Mouse (Mus musculus): ENCODE measurements at regions not wholly inside any gene's neighbourhood (a gene's known extent, or its start where the extent isn't known, plus 50 kb on each side); places are given as distances from the start of the nearest gene placed in this dataset.

- H3K9me3 ChIP-seq: no peaks in the 10 kb centered on the region
- H3K9ac ChIP-seq: no peak overlapping the region
- 38% methylated on average over 10 of the region's 10 CpGs for WGBS
- H3K27me3 ChIP-seq: no peaks in the 10 kb centered on the region
- no peak overlapping the region for H3K4me3 ChIP-seq
- no peaks in the 10 kb centered on the region for H3K36me3 ChIP-seq
- H3K4me1 ChIP-seq: no peaks in the 10 kb centered on the region
- no peak overlapping the region for H3K27ac ChIP-seq
- no peak for ATAC-seq (ENCODE audit: insufficient number of reproducible peaks, insufficient read depth, low FRiP score, low TSS enrichment, low read depth)
- no peak overlapping the region for H3K4me2 ChIP-seq
Observed at GRCm38 (mm10) chr7:125036098-125036991, 408.1 kb upstream of the Kdm8 start.

GRCm38 (mm10) chr7:125038840-125039239 lies 405.6 kb upstream of the Kdm8 start:
- no peak overlapping the region for H3K4me3 ChIP-seq
- no peaks in the 10 kb centered on the region for H3K27me3 ChIP-seq
- no peaks in the 10 kb centered on the region for H3K9me3 ChIP-seq
- no peak overlapping the region for H3K27ac ChIP-seq
- no peak overlapping the region for H3K4me2 ChIP-seq
- ATAC-seq (ENCODE audit: insufficient number of reproducible peaks, insufficient read depth, low FRiP score, low TSS enrichment, low read depth): no peak
- H3K36me3 ChIP-seq: no peaks in the 10 kb centered on the region
- H3K4me1 ChIP-seq: no peaks in the 10 kb centered on the region
- H3K9ac ChIP-seq: no peak overlapping the region
- WGBS: 62% methylated on average over 4 of the region's 4 CpGs

- Histone ChIP-seq H3K4me3 (no peak overlapping the region), H3K27me3 (no peaks in the 10 kb centered on the region), H3K9ac (no peak overlapping the region), H3K9me3 (no peaks in the 10 kb centered on the region), H3K27ac (no peak overlapping the region), H3K4me2 (no peak overlapping the region), H3K36me3 (no peaks in the 10 kb centered on the region), H3K4me1 (no peaks in the 10 kb centered on the region)
- no peak for ATAC-seq (ENCODE audit: insufficient number of reproducible peaks, insufficient read depth, low FRiP score, low TSS enrichment, low read depth)
Observed at GRCm38 (mm10) chr7:125055951-125056625, 388.4 kb upstream of the Kdm8 start.

- Histone ChIP-seq H3K4me2 (no peak overlapping the region), H3K27me3 (no peaks in the 10 kb centered on the region), H3K36me3 (no peaks in the 10 kb centered on the region), H3K4me1 (no peaks in the 10 kb centered on the region), H3K9me3 (no peaks in the 10 kb centered on the region), H3K9ac (no peak overlapping the region), H3K4me3 (no peak overlapping the region), H3K27ac (no peak overlapping the region)
- no peak for ATAC-seq (ENCODE audit: insufficient number of reproducible peaks, insufficient read depth, low FRiP score, low TSS enrichment, low read depth)
- 84% methylated on average over 4 of the region's 4 CpGs for WGBS
Observed at GRCm38 (mm10) chr7:125102464-125102863, 342.0 kb upstream of the Kdm8 start.

GRCm38 (mm10) chr7:125104011-125104410 lies 340.5 kb upstream of the Kdm8 start:
- Histone ChIP-seq H3K4me3 (no peak overlapping the region), H3K27me3 (no peaks in the 10 kb centered on the region), H3K9me3 (no peaks in the 10 kb centered on the region), H3K36me3 (no peaks in the 10 kb centered on the region), H3K4me1 (no peaks in the 10 kb centered on the region), H3K9ac (no peak overlapping the region), H3K27ac (no peak overlapping the region), H3K4me2 (no peak overlapping the region)
- no peak for ATAC-seq (ENCODE audit: insufficient number of reproducible peaks, insufficient read depth, low FRiP score, low TSS enrichment, low read depth)
- 75% methylated on average over 4 of the region's 4 CpGs for WGBS

- Histone ChIP-seq H3K27me3 (no peaks in the 10 kb centered on the region), H3K4me2 (no peak overlapping the region), H3K4me3 (no peak overlapping the region), H3K27ac (no peak overlapping the region), H3K36me3 (no peaks in the 10 kb centered on the region), H3K4me1 (peaks cover 8% of the 10 kb centered on the region), H3K9me3 (no peaks in the 10 kb centered on the region), H3K9ac (no peak overlapping the region)
- 71% methylated on average over 9 of the region's 9 CpGs for WGBS
- no peak for ATAC-seq (ENCODE audit: insufficient number of reproducible peaks, insufficient read depth, low FRiP score, low TSS enrichment, low read depth)
Observed at GRCm38 (mm10) chr7:125112820-125113273, 331.6 kb upstream of the Kdm8 start.

GRCm38 (mm10) chr7:125115322-125115996 lies 329.0 kb upstream of the Kdm8 start:
- no peak for ATAC-seq (ENCODE audit: insufficient number of reproducible peaks, insufficient read depth, low FRiP score, low TSS enrichment, low read depth)
- H3K4me2 ChIP-seq: no peak overlapping the region
- no peak overlapping the region for H3K4me3 ChIP-seq
- 78% methylated on average over 8 of the region's 8 CpGs for WGBS
- H3K27me3 ChIP-seq: no peaks in the 10 kb centered on the region
- no peak overlapping the region for H3K27ac ChIP-seq
- no peaks in the 10 kb centered on the region for H3K9me3 ChIP-seq
- H3K36me3 ChIP-seq: no peaks in the 10 kb centered on the region
- H3K4me1 ChIP-seq: no peaks in the 10 kb centered on the region
- no peak overlapping the region for H3K9ac ChIP-seq

GRCm38 (mm10) chr7:125117173-125117572 lies 327.3 kb upstream of the Kdm8 start:
- Histone ChIP-seq H3K4me2 (no peak overlapping the region), H3K27me3 (no peaks in the 10 kb centered on the region), H3K9me3 (no peaks in the 10 kb centered on the region), H3K9ac (no peak overlapping the region), H3K36me3 (no peaks in the 10 kb centered on the region), H3K4me1 (no peaks in the 10 kb centered on the region), H3K4me3 (no peak overlapping the region), H3K27ac (no peak overlapping the region)
- ATAC-seq (ENCODE audit: insufficient number of reproducible peaks, insufficient read depth, low FRiP score, low TSS enrichment, low read depth): no peak
- whole genome bisulfite sequencing: 72% methylated on average over 8 of the region's 8 CpGs

GRCm38 (mm10) chr7:125129187-125129586 lies 315.3 kb upstream of the Kdm8 start:
- no peak for ATAC-seq (ENCODE audit: insufficient number of reproducible peaks, insufficient read depth, low FRiP score, low TSS enrichment, low read depth)
- 61% methylated on average over 1 of the region's 1 CpGs for WGBS
- no peaks in the 10 kb centered on the region for H3K27me3 ChIP-seq
- no peaks in the 10 kb centered on the region for H3K4me1 ChIP-seq
- no peak overlapping the region for H3K9ac ChIP-seq
- no peak overlapping the region for H3K4me2 ChIP-seq
- H3K9me3 ChIP-seq: no peaks in the 10 kb centered on the region
- H3K4me3 ChIP-seq: no peak overlapping the region
- H3K36me3 ChIP-seq: no peaks in the 10 kb centered on the region
- no peak overlapping the region for H3K27ac ChIP-seq

GRCm38 (mm10) chr7:125131968-125132367 lies 312.5 kb upstream of the Kdm8 start:
- H3K9ac ChIP-seq: no peak overlapping the region

GRCm38 (mm10) chr7:125138607-125139006 lies 305.9 kb upstream of the Kdm8 start:
- Histone ChIP-seq H3K4me3 (no peak overlapping the region), H3K9me3 (no peaks in the 10 kb centered on the region), H3K27ac (no peak overlapping the region), H3K36me3 (no peaks in the 10 kb centered on the region), H3K4me2 (no peak overlapping the region), H3K27me3 (no peaks in the 10 kb centered on the region), H3K9ac (no peak overlapping the region), H3K4me1 (peaks cover 5% of the 10 kb centered on the region; the same call in 1 of the 2 replicates)
- WGBS: 79% methylated on average over 3 of the region's 3 CpGs
- ATAC-seq (ENCODE audit: insufficient number of reproducible peaks, insufficient read depth, low FRiP score, low TSS enrichment, low read depth): no peak

More at GRCm38 (mm10) chr7:125131968-125132367, 312.5 kb upstream of the Kdm8 start:
- Histone ChIP-seq H3K27me3 (no peaks in the 10 kb centered on the region), H3K36me3 (no peaks in the 10 kb centered on the region), H3K4me1 (no peaks in the 10 kb centered on the region), H3K27ac (no peak overlapping the region), H3K4me2 (no peak overlapping the region), H3K9me3 (no peaks in the 10 kb centered on the region), H3K4me3 (no peak overlapping the region)
- WGBS: 67% methylated on average over 1 of the region's 1 CpGs
- ATAC-seq (ENCODE audit: insufficient number of reproducible peaks, insufficient read depth, low FRiP score, low TSS enrichment, low read depth): no peak

All from embryonic facial prominence, embryonic 13.5 days (tissue).